Mouse (Mus musculus): ENCODE measurements around the gene Chtf18.

The Chtf18 gene

DNA sequence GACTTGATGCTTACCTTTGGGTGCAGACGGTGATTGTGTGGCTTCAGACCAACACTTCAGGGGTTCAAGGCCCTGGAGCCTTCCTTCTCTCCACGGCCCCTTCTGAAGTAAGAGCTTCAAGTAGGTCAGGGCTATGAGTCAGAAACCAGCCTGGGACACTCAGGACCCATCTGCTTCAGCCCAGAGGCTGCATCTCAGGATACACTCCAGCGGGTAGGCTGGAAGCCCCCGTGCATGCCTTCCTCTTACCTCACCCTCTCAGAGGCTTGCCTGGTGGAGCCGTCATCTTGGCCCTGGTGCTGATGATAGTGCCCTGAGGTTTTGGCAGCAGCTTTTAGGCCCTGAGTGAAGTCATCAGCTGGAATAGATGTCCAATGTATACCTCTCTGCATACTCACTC, 8.0 kb upstream of the Chtf18 start:
- DNase-seq (ENCODE audit: low spot score in 2 of 2) = no peak

DNA sequence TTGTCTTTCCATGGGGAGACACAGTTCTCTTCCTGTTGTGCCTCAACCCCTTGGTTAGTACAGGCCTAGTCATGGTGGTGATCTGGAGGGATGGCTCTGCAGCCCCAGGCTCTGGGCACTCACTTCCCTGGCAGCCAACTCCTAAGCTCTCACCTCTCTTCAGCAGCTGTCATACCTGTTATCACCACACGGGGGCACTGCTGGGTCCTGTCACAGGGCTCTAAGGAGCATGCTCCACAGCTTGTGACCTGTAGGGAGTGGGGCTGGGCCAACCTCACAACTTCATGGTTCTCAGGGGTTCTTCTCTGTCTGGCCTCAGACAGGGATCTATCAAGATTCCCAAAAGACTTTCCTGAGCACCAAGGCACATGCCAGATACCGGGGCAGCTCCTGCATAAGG, 4.9 kb upstream of the Chtf18 start:
- DNase-seq (ENCODE audit: low spot score in 2 of 2) = peak; percentile 60 to 81

DNA sequence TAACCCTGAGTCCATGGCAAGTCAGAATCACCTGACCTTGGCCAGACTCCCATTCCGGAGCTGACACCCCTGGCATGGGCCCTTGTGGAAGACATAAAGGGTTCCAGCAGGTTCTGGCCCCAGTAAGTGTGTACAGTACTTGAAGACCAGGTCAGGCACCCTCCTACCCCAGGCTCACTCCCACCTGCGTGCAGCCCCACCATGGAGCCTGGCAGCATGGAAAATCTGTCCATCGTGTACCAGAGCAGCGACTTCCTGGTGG, 721 bp upstream of the Chtf18 start:
- no peak for DNase-seq (ENCODE audit: low spot score in 2 of 2)

DNA sequence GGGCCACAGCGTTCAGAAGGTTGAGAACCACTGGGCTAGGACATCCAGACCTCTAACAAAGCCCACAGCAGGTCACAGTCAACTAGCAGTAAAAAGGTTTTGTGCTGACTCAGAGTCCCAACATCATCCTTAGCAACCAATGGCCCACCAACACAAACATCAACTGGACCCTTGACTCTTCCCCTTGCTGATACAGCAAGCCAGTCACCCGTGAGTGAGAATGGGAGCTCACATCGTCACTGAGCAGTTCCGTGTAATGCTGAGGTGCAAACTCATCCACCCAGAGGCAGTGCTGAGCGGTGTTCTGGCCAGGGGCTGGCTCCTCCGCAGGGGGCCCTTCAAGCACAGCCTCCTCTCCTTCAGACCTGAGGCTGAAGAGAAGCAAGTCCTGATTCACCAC, 2.0 kb downstream of the Chtf18 start:
- DNase-seq (ENCODE audit: low spot score in 2 of 2) = no peak

DNA sequence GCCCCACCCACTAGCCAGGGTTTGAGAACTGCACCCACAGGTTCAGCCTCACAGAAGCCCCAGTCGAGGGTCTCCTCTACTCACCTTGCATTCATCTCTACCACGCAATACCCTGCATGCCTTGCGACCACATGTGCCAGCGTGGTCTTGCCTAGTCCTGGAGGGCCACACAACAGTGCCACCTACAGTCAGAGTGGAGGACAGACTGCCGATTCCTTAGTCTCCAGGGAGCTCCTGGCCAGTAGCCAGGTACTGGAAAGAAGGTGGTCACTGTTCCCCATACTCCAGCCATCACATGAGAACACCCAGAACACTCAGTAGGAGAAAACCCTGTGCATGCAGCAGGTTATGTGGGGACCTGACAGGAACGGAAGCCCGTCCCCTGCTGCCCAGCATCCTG, 3.3 kb downstream of the Chtf18 start:
- no peak for DNase-seq (ENCODE audit: low spot score in 2 of 2)

DNA sequence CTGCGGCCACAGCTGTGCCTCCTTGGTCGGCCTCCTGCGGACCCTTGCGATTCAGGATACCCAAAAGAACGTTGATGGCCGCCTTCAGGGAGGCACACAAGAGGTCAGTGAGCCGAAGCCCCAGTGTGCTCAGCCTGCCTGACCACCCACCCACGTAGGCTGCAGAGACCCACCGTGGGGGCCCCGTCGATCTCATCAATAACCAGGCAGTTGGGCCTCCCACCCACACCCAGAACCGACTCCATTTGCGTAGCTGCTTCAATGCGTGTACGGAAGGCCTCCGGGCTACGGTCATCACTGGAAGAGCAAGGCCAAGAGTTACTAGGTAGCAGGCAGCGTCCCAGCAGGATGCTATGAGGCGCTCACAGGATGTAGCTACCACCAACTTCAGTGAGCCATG, 3.7 kb downstream of the Chtf18 start:
- no peak for DNase-seq (ENCODE audit: low spot score in 2 of 2)

DNA sequence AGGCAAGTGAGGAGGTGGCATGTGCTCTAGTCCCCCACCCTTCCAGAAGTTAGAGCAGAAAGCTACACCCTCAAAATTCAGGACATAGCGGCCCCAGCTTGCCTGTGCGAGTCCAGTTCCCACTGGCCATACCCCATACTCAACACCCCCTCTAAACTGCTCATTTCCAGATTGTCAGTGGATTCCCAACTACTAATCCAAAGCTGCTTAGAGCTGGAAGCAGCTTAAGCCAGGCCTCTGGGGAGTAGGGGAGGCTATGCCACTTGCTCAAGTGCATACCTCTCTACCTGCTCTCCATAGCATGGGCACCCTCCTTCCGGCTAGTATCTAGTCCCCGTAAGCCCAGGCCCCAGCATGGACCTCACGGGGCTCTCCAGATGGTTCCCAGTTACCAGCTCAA, 5.7 kb downstream of the Chtf18 start:
- DNase-seq (ENCODE audit: low spot score in 2 of 2) = no peak

DNA sequence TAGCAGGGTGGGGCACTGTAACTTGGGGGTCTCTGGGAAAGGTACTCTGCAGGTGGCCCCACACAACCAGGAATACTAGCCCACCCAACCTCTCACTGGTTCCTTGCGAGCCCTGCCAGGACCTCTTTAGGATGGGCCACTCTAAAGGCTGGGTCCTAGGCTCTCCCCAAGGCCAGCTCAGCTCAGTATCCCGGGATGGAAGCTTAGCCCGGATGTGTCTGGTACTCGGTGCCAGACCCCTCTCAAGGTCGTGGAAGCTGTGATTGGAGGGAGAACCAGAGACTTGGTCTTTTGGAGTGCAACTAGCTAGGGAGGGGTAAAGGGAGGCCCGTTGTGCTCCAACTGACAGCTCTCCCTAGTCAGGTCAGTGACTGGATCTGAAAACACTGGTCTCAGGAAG, 9.5 kb downstream of the Chtf18 start:
- DNase-seq (ENCODE audit: low spot score in 2 of 2) = no peak

DNA sequence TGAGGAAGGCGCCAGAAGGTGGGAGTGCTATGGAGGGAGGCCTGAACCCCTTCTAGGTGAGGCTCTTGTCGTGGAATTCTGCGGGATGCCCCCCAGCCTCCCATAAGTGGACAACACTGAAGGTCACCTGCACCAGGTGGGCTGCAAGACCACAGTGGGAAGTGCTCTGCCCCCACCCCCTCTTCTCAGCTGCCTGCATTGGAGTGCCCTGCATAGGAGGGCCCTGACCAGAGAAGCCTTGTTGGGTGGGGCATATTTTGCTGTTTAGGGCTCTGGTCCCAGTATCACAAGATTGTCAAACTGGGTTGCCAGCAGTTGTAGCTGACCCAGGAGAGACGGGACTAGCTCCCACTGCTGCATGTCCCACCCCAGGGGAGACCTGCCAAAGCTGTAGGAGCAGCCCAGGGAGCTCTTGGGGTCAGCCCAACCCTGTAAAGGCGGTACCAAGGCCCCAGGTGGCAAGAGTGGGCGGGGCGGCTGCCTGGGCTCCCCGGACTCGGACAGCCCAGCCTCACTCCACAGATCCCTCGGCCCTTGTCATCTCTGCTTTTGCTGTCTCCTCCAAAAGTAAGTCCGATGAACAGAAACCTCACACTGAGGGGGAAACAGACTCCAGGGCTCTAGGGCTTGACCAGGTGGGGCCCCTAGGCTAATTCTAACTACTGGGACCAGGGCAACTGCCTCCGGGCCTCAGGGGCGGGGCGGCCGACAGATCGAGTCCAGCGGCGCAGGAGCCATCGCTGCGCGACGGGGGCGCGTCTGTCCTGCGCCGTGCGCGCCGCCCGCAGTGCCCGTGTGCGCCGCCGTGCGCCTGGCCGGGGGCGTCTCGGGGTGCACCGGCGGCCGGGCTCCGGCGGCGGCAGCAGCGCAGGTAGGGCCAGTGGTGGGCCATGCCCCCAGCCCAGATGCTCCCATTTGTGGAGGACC, 10.2 kb downstream of the Chtf18 start, which contains the start of gene Gng13:
Gng13 (plus strand) TSS at position 461 of the 927 bp plus-strand sequence.
- DNase-seq (ENCODE audit: low spot score in 2 of 2) = no peak

DNA sequence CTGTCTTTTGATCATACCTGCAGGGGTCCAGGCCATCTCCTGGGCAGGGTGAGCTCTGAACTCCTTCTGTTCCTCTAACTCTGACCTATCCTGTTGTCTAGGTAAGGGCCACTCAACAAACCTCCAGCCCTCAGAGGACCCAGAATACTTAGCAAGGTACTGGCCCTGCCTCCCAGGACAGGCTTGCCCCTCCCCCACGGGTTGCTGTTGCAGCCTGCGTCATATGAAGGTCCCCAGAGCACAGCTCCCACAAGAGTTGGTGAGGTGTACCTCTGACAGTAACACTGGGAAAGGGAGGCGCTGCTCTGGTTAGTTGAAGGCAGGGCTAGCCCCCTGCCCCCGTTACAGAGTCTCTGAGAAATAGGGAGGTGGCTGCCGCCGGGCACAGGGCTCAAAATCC, 11.1 kb downstream of the Chtf18 start:
- no peak for DNase-seq (ENCODE audit: low spot score in 2 of 2)

DNA sequence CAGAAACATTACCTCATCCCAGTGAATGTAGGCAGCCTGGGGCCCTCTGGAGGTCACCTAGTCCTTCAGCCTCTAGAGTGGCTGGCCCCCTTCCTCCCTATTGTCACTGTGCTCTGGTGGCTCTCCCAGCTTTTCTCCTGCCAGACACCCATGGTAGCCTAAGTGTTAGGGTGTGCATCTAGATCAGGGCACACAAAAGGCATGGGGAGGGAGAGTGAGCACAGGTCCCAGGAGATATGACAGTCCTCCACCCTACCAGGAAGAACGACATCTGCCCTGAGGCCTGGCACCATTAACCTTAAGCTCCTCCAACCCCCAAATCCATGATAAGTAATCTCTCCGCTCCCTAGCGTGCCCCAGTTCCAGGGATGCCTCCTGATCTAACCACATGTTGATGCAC, 11.6 kb downstream of the Chtf18 start:
- DNase-seq (ENCODE audit: low spot score in 2 of 2) = no peak

DNA sequence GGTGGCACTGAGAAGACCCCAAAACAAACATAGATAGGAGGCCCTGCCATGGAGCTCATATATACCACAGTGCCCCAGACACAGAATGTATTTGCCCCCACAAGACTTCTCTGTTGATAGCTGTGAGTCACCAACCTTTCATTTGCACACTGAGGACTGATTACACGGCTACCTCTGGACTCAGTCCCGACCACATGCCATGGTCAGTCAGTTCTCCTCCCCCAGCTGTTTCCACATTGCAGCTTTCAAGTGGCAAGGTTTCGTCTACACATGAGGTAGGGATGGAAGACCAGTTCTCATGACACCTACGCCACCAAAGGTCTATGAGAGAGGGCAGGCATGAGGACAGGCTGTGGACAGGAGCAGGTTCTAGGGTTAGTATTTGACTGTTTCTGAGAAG, 16.1 kb downstream of the Chtf18 start:
- no peak for DNase-seq (ENCODE audit: low spot score in 2 of 2)

DNA sequence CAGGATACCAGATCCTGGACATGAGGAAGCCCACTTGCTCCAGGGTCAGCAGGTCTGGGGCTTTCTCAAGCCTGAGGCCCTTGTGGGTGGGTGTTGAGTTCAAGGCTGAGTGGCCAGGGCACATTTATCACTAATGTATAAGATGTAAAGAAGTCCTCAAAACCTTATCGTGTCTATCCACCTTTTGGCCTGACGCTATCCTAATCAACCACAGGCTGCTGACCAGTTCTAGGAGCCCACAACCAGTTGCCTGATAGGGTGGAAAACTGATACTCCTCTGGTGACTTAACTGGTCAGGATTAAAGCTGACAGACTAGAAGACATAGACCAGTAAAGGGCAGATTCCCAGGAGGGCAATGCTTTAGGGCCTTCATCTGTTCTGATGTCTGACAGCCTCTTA, 17.2 kb downstream of the Chtf18 start:
- no peak for DNase-seq (ENCODE audit: low spot score in 2 of 2)

DNA sequence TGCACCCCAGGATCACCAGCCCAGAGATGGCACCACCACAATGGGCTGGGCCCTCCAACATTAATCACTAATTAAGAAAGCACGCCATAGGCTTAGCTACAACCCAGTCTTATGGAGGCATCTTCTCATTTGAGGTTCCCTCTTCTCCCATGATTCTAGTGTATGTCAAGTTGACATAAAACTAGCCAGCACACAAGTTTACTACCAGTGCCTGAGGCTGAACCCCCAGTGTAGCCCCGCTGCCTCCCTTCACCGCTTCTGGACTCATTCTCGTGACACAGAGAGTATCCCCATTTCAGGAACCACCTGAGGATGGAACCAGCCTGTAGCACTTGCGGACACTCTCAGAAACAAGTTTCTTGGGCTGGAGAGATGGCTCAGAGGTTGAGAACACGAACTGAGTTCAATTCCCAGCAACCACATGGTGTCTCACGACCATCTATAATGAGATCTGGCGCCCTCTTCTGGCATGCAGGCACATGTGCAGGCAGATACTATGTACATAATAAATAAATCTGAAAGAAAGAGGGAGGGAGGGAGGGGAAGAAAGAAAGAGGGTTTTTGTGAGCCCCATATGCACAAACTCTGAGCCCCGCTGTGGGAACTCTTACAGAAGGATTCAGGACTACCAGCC, 26.2 kb downstream of the Chtf18 start:
- DNase-seq (ENCODE audit: low spot score in 2 of 2) = no peak

DNA sequence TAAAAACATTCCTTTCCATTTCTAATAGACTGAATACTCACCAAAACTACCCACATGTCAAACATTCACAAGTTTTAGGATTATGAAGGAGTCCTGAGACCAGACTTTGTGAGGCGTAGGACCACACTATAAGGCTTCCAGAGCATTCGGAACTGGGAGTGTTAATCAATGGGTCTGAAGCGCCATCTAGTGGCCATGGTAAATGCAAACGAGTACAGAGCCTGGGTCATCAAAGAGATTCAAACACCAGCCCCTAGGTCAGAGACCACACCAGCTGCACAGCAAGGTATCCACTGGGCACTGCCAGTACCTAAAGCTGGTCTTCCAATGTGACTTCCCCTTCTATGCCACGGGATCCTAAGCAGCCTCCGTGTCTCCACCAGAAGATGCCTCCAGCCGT, 28.8 kb downstream of the Chtf18 start:
- DNase-seq (ENCODE audit: low spot score in 2 of 2) = peak in 1 of 2 experiments; percentile 65

DNA sequence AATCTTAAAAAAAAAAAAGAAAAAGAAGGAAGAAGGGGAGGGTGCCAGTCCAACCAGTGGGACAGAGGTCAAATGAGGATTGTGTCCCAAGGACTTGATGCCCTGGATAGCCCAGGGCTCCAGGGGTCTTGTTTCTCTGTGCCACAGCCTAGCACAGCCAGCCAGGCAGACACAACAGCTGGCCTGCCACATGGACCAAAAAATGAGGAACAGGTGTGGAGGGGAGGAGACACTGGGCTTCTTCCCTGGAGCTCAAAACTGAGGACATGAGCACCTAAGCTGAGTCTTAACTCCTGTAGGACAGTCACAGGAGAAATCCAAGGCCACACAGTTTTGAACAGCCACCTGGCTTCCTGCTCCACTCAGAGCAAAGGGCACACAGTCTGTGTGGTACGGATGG, 31.0 kb downstream of the Chtf18 start:
- DNase-seq (ENCODE audit: low spot score in 2 of 2) = no peak

DNA sequence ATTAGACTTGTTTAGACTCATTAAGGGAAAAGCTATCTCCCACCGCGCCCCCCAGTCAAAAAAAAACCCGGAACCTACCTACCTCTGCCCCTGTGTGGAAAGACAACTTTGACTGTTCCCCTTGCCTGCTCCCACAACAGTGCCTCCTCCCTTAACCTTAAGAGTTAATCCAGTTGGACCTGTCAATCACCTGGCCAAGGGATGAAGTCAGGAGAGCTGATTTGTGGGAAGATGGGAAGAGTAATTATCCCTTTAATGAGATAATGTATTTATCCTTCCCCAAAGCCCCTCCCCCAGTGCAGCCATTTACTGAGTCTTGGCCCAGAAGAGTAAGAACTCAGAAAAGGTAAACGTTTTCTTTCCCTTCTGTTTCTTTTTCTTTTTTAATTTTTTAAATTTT, 38.3 kb downstream of the Chtf18 start:
- no peak for DNase-seq (ENCODE audit: low spot score in 2 of 2)

DNA sequence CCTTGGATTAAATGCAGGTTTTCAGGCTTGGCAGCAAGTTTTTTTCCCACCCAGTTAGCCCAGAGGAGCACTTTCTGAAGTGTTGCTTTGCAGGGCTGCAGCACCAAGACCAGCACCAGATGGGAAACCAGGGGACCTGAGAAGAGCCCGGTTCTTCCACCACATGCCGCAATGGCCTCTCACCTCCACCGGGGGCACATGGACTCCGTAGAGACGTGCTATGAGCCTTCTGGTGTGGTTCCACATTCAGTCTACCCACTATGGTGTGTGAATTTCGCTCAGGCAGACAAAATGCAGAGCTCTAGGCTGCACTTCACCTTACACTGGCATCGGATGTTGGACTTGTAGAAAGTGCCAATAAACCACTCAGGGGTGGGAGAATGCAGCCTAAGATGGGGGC, 40.9 kb downstream of the Chtf18 start:
- DNase-seq (ENCODE audit: low spot score in 2 of 2) = peak in 1 of 2 experiments; percentile 7

DNA sequence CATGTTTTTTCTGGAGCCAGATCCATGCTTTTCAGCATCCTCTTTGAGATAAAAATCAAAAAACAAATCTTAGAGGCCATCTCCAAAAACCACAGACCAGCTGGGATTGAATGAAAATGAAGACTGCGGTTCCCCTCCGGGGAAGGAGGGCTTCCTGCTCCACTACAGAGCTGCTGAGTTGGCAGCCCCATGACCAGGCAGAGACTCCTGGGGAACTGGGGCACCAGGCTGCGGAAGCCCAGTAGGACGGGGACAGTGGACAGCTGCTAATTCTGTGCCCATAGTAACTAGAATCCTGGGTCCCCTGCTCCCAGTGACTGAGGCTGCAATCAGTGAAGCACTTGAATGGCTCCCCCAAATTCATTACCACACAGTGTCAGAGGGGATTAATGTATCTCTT, 45.6 kb downstream of the Chtf18 start:
- no peak for DNase-seq (ENCODE audit: low spot score in 2 of 2)

DNA sequence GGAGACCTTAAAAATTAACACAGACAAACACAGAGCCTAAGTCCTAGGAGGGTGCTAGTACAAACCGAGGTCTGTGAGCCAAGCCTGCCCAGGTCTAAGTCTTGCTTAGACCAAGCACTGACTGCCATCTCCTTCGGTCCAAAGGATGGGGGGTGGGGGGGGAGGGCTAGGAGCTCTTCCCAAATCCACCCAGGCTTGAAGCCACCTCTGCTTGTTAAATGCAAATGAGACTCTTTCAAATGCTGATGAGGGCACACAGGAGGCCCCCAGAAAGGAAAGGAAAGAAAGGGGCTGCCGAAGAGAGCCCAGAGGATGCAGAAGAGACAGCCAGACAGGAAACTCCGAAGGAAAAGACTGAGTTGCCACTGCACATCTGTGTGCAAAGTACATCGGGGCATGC, 47.4 kb downstream of the Chtf18 start:
- DNase-seq (ENCODE audit: low spot score in 2 of 2) = no peak

DNA sequence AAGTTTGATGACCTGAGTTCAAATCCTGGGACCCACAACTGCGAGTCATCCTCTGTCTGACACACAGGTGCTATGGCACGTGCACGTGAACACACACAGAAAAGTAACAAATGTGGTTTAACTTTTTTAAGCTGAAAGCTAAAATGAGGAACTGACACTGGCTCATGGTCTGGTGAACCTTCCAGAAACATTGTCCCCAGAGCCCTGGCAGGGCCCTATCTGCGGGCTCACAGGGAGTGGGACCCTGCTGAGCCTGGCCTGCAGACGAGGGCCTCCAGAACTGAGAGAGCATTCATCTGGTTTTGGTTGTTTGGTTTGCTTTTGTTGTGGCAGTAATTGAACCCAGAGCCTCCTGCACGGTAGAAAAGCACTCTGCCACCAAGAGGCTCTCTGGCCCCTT, 49.2 kb downstream of the Chtf18 start:
- no peak for DNase-seq (ENCODE audit: low spot score in 2 of 2)

DNA sequence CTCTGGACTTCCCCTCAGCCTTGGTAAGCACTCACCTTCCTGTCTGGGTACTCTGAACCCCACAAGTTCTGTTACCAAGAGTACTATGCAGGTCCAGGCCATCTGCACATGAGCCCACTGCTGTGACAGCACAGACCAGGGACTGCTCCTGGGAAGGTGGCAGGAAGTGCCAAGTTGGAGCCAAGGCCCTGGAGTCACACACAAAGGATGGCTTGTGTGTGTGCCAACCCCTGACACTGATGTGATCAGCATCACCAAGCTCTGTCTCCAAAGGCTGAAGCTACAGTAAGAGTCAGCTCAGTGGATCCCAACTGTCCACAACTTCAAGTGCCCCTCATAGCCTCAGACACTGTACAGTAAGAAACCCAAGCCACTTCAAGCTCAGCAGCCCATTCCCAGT, 54.2 kb downstream of the Chtf18 start:
- no peak for DNase-seq (ENCODE audit: low spot score in 2 of 2)

Data from spleen, postnatal 14 days (tissue).